Mouse (Mus musculus) lung, embryonic 14.5 days (tissue): ENCODE data around the gene Tymp. TPM values are rescaled to one million over a fixed set of nuclear protein-coding genes. Genes with fewer than 3 reads are reported as not detected.
A peak's percentile ranks its signal among the peaks of the same experiment; 100 is the strongest.

Experiments
- ATAC-seq: fragments of 200-750 bp; cut with Nextera tagmentation; 2 replicates; pipeline ENCODE4 v1.8.0; 2017; ENCODE audit warnings: mild to moderate bottlenecking, moderate TSS enrichment, moderate library complexity; ENCODE audit not compliant: insufficient read depth
- DNase-seq: peaks from one replicate; pipeline ENCODE4 v3.0.0-alpha.2; 2015
- H3K27ac ChIP-seq: fragments of 300-500 bp; sonication (generic); 2 replicates; pipeline ENCODE4 v1.5.1; 2014; ENCODE audit warnings: low read depth, mild to moderate bottlenecking, moderate library complexity
- H3K27me3 ChIP-seq: fragments of 300-500 bp; sonication (generic); 2 replicates; pipeline ENCODE4 v1.6.1; 2014; ENCODE audit warnings: low read length, control low read depth; ENCODE audit not compliant: insufficient read depth
- H3K36me3 ChIP-seq: fragments of 300-500 bp; sonication (generic); 2 replicates; pipeline ENCODE4 v1.6.1; 2014; ENCODE audit warnings: control low read depth; ENCODE audit not compliant: insufficient read depth
- H3K4me1 ChIP-seq: fragments of 300-500 bp; sonication (generic); 2 replicates; pipeline ENCODE4 v1.6.1; 2014; ENCODE audit warnings: antibody characterized with exemption, control low read depth; ENCODE audit not compliant: insufficient read depth
- H3K4me2 ChIP-seq: fragments of 300-500 bp; sonication (generic); 2 replicates; pipeline ENCODE4 v1.6.1; 2014; ENCODE audit warnings: mild to moderate bottlenecking
- H3K4me3 ChIP-seq: fragments of 300-500 bp; sonication (generic); 2 replicates; pipeline ENCODE4 v1.5.1; 2014; ENCODE audit warnings: low read depth, low read length
- H3K9ac ChIP-seq: fragments of 300-500 bp; sonication (generic); 2 replicates; pipeline ENCODE4 v1.6.1; 2014
- H3K9me3 ChIP-seq: fragments of 300-500 bp; sonication (generic); 2 replicates; pipeline ENCODE4 v1.6.1; 2016; ENCODE audit warnings: low read depth, low read length, control low read depth
- CTCF ChIP-seq: IDR thresholded peaks from 2 replicates; pipeline ENCODE4 v1.5.1; 2016; ENCODE audit warnings: antibody characterized with exemption, low read depth
- WGBS: fragments of 180-500 bp; shearing (Covaris S2); extraction: QIAGEN DNeasy Blood & Tissue Kit; methylation state at CpG from one replicate; pipeline ENCODE4 v1.1.7; 2014; 5-methylcytosine and 5-hydroxymethylcytosine counted together
- polyA plus RNA-seq: library from polyadenylated mRNA; unstranded; fragments of >200 nt; fragmentation: Nextera tagmentation; extraction: Ambion mirVana; gene quantifications from 2 replicates; pipeline ENCODE4 v1.2.1, GENCODE M21; 2014

Gene Tymp
- polyA plus RNA-seq, 1 experiment from 2014 or later: 1.5 TPM

DNA sequence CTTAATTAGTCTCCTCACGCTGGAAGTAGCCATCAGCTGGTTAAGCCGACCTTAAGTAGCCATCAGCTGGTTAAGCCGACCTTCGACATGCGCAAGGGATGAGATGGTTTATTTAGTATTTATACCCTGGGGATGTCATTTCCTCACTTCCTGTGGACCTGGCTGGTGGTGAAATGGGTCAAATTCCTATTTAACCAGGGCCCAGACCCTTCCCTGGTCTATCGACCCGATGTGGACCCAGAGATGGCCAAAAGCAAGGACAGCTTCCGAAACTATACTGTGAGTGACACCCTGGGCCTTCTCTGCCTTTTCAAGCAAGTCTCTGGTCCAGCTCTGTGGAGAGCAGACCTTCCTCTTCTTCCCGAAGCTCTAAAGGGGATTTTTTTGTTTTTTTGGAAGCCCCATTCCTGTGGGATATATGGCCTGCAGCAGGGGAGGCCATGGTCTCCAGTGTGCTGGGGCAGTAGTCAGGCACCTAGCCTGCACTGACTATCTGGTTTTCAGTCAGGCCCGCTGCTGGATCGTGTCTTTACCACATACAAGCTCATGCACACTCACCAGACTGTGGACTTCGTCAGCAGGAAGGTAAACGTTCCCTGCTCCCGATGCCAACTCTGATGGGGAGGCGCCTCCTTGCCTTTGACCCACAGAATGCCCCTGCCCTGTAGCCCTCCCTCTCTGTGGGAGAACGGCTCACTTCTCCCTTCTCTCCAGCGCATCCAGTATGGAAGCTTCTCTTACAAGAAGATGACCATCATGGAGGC lies 41.9 kb downstream of the Tymp start:
- Histone ChIP-seq H3K36me3 (no peaks in the 10 kb centered on the region), H3K27me3 (no peaks in the 10 kb centered on the region), H3K4me3 (no peak overlapping the region), H3K9ac (no peak overlapping the region), H3K4me2 (no peak overlapping the region), H3K9me3 (no peaks in the 10 kb centered on the region), H3K27ac (no peak overlapping the region), H3K4me1 (no peaks in the 10 kb centered on the region)
- 75% methylated on average over 17 of the region's 17 CpGs for whole genome bisulfite sequencing
- no peak for ATAC-seq
- no peak for TF ChIP-seq CTCF
- DNase-seq: no peak

DNA sequence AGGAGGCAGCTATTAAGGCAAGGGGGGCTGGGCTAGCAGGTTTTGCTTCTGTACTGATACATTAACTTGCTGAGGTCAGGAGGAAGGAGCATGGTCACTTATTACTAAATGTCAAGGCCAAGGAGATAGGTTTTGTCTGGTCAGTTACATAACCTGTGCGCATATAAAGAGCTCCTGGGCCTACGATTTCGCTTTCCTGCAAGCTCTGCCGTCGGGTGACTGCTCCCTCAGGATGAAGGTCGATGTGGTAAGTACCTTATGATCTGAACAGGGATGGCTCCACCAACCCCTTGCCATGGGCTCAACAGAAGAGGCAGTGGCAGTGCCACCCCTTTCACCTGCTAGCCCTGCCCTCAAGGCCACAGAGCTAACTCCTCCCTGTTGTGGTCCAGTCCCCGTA lies 42.6 kb downstream of the Tymp start, which contains the start of gene Miox:
Gene Miox, plus strand, starts transcription at position 128 of the 400 bp plus-strand sequence.
- WGBS: 85% methylated on average over 7 of the region's 7 CpGs
- no peaks in the 10 kb centered on the region for H3K4me1 ChIP-seq
- no peak within 1 kb of the TSS for H3K9ac ChIP-seq
- H3K4me2 ChIP-seq: no peak within 1 kb of the TSS
- DNase-seq (no peak), ATAC-seq (no peak)
- no peaks in the 10 kb centered on the region for H3K27me3 ChIP-seq
- no peak for TF ChIP-seq CTCF
- no peak within 1 kb of the TSS for H3K4me3 ChIP-seq
- H3K27ac ChIP-seq: no peak within 1 kb of the TSS
- no peaks in the 10 kb centered on the region for H3K36me3 ChIP-seq
- no peaks in the 10 kb centered on the region for H3K9me3 ChIP-seq

DNA sequence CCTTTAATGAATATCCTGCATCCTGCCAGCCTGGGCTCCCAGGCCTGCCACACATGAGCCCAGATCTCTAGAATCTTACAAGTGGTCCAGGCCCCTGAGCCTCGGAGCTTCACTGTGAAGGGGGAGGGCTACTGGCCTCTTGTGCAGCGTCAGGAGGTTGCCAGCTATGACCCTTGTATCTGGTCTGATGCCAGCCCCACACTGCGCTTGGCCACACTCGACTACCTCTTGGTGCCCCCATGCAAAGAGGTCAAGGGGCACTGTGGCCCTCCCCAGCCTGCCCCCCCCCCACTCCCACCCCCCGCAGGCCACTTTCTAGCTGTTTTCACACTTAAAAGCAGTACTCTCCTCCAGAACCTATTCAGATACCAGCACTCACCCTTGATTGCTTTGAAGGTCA lies 50.4 kb downstream of the Tymp start:
- DNase-seq: no peak
- Histone ChIP-seq H3K4me3 (no peak overlapping the region), H3K4me2 (no peak overlapping the region), H3K27ac (no peak overlapping the region), H3K36me3 (no peaks in the 10 kb centered on the region), H3K4me1 (no peaks in the 10 kb centered on the region), H3K27me3 (0 out of 2 replicates have a peak, but pooled peaks cover 7% of the 10 kb centered on the region), H3K9me3 (no peaks in the 10 kb centered on the region), H3K9ac (no peak overlapping the region)
- no peak for ATAC-seq
- 48% methylated on average over 5 of the region's 5 CpGs for WGBS
- no peak for TF ChIP-seq CTCF

DNA sequence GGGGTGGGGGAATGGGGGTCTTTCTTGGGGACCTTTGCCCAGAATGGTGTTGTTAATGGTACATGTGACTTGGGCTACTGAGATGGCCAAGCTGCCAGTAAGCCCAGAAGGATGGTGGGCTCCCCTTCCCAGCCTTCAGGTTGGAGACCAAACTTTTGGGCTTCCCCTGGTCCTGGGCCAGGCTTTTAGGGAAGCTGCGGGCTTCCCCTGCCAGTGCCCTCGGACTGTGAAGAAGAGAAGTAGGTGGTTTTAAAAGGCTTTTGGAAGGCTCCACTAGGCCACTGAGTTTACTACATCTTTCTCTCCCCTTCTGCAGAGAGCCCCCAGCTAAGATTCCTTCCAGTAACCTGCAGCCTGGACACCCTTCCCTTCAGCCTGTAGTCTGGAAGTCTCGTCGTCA lies 53.2 kb downstream of the Tymp start:
- WGBS: 74% methylated on average over 4 of the region's 4 CpGs
- TF ChIP-seq CTCF: no peak
- H3K4me2 ChIP-seq: peak overlapping the region; percentile 55; the same call in 1 of the 2 replicates

DNA sequence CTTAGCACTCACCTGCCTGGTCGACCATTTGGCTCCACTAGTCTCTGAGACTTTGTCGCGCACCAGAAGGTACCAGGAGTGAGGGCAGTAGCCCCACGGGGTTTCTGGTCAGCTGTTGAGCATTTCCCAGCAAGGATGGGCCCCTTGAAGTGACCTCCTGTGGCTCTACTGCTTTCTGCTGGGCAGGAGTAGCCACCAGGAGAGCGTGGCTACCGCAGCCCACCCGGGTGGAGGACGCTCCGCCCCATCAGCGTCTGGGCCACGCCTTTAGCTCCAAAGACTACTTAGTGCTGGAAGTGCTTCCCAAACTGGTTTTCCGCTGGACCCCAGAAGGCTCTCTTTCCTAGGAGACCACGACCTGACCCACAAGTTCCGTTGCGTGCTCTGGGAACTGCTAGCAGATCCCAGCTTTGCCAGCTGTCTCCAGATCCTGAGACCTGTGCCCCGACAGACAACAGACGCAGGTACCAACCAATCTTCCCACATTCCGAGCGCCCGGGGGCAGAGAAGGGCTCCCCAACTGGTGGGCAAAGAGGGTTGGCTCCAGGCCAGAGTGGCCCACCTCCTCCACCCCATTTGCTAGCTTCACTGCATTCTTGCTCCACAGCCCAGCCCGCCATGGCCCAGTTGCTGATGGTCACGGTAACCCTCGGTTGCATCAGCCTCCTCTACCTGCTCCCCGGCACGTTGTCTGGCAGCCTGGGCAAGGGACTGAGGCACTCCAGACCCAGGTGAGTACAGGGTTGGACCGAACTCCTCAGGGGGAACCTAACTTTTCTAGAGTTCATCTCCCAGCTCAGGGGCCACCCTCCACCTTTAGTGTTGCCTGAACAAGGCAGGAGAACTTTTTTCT lies 53.9 kb downstream of the Tymp start, which contains the start of gene Adm2:
Gene Adm2, plus strand, starts transcription at position 51 of the 853 bp plus-strand sequence.
- Histone ChIP-seq H3K36me3 (no peaks in the 10 kb centered on the region), H3K4me3 (peak within 1 kb of the TSS; percentile 19), H3K27me3 (0 out of 2 replicates have a peak, but pooled peaks cover 7% of the 10 kb centered on the region), H3K9ac (peak within 1 kb of the TSS; percentile 20; the same call in 1 of the 2 replicates), H3K4me2 (peak within 1 kb of the TSS; percentile 55), H3K27ac (no peak within 1 kb of the TSS), H3K9me3 (no peaks in the 10 kb centered on the region), H3K4me1 (no peaks in the 10 kb centered on the region)
- WGBS: 5% methylated on average over 26 of the region's 26 CpGs
- DNase-seq (peak; percentile 50), ATAC-seq (peak; percentile 47; the same call in 1 of the 2 replicates)
- TF ChIP-seq CTCF: no peak

More for the DNA sequence above, 53.2 kb downstream of the Tymp start:
- no peak overlapping the region for H3K4me3 ChIP-seq
- no peak for DNase-seq
- 0 out of 2 replicates have a peak, but pooled peaks cover 7% of the 10 kb centered on the region for H3K27me3 ChIP-seq
- H3K9ac ChIP-seq: no peak overlapping the region
- no peaks in the 10 kb centered on the region for H3K9me3 ChIP-seq
- no peak overlapping the region for H3K27ac ChIP-seq
- no peaks in the 10 kb centered on the region for H3K36me3 ChIP-seq
- no peaks in the 10 kb centered on the region for H3K4me1 ChIP-seq
- ATAC-seq: no peak

Other genes starting within 250 kb of the Tymp start
- 18.8 and 19.7 TPM in 2 replicates for gene Hdac10, start 248.3 kb downstream of the Tymp start, polyA plus RNA-seq
- 11.4 and 11.9 TPM in 2 replicates for gene Mapk12, start 236.3 kb downstream of the Tymp start, polyA plus RNA-seq
- gene Mapk11, start 227.4 kb downstream of the Tymp start, polyA plus RNA-seq: 11.3 and 13.3 TPM in 2 replicates
- 149 and 156 TPM in 2 replicates for gene Plxnb2, start 196.3 kb downstream of the Tymp start, polyA plus RNA-seq
- gene Dennd6b, start 180.5 kb downstream of the Tymp start, polyA plus RNA-seq: 9.2 and 11.0 TPM in 2 replicates
- 25.6 and 27.8 TPM in 2 replicates for gene Ppp6r2, start 165.5 kb downstream of the Tymp start, polyA plus RNA-seq
- 56.5 and 71.3 TPM in 2 replicates for gene Sbf1, start 61.7 kb downstream of the Tymp start, polyA plus RNA-seq
- 0.33 and 0.53 TPM in 2 replicates for gene Adm2, start 54.3 kb downstream of the Tymp start, polyA plus RNA-seq
- gene Miox, start 42.6 kb downstream of the Tymp start, polyA plus RNA-seq: not detected in 2 replicates
- gene Lmf2, start 21.4 kb downstream of the Tymp start, polyA plus RNA-seq: 59.1 and 63.7 TPM in 2 replicates
- gene Ncaph2, start 21.3 kb downstream of the Tymp start, polyA plus RNA-seq: 157 and 168 TPM in 2 replicates
- 4.5 and 7.5 TPM in 2 replicates for gene Sco2, start 3.2 kb downstream of the Tymp start, polyA plus RNA-seq
- gene Odf3b, start 2.2 kb upstream of the Tymp start, polyA plus RNA-seq: 1.1 and 1.3 TPM in 2 replicates
- not detected in 2 replicates for gene Klhdc7b, start 7.9 kb upstream of the Tymp start, polyA plus RNA-seq
- not detected in 2 replicates for gene Syce3, start 33.5 kb upstream of the Tymp start, polyA plus RNA-seq
- gene Cpt1b, start 48.8 kb upstream of the Tymp start, polyA plus RNA-seq: 0.54 and 2.3 TPM in 2 replicates
- gene C730034F03Rik, start 52.5 kb upstream of the Tymp start, polyA plus RNA-seq: 1.9 and 3.0 TPM in 2 replicates
- gene Gm44502, start 52.7 kb upstream of the Tymp start, polyA plus RNA-seq: 0.15 TPM in 1 of 2 replicates, not detected in the other
- 45.9 and 48.3 TPM in 2 replicates for gene Chkb, start 52.9 kb upstream of the Tymp start, polyA plus RNA-seq
- gene Mapk8ip2, start 76.9 kb upstream of the Tymp start, polyA plus RNA-seq: 0.57 and 0.60 TPM in 2 replicates
- 12.7 and 14.2 TPM in 2 replicates for gene Arsa, start 100.4 kb upstream of the Tymp start, polyA plus RNA-seq
- gene Shank3, start 122.6 kb upstream of the Tymp start, polyA plus RNA-seq: 3.2 and 3.9 TPM in 2 replicates
- 0.16 TPM in 1 of 2 replicates, not detected in the other for gene Acr, start 191.3 kb upstream of the Tymp start, polyA plus RNA-seq
- 53.8 and 55.3 TPM in 2 replicates for gene Rabl2, start 214.9 kb upstream of the Tymp start, polyA plus RNA-seq